Mouse (Mus musculus): ENCODE results near the gene Plekha7. TPM values are rescaled to one million over a fixed set of nuclear protein-coding genes. Genes with fewer than 3 reads are reported as not detected.
"Not testable (repeated sequence)": the region's sequence is repeated elsewhere in the genome, so short reads cannot be mapped to it uniquely, and the experiment has no call there.

The Plekha7 gene
- polyA plus RNA-seq, 1 experiment: 19.3 TPM

DNA sequence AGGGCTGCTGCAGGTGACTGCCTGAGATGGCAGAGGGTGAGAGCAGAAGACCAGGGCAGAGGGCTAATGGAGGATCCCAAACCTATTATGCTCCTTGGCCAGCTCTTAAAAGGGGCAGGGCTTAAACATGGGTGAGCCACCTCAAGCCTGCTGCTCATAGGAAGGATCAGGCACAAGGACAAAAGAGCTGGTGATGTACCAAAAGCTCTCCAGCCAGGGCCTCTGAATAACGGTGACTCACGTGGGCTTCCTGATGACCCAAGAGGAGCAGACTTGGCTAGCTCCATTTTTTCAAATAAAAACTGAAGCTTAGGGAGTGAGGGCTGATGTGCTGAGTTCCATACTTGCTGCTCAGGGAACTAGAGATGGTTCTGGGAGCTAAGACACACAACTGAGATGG, 192.2 kb downstream of the Plekha7 start:
- DNase-seq (ENCODE audit: low read depth, low spot score): no peak
- WGBS: 58% methylated on average over 2 of the region's 2 CpGs

DNA sequence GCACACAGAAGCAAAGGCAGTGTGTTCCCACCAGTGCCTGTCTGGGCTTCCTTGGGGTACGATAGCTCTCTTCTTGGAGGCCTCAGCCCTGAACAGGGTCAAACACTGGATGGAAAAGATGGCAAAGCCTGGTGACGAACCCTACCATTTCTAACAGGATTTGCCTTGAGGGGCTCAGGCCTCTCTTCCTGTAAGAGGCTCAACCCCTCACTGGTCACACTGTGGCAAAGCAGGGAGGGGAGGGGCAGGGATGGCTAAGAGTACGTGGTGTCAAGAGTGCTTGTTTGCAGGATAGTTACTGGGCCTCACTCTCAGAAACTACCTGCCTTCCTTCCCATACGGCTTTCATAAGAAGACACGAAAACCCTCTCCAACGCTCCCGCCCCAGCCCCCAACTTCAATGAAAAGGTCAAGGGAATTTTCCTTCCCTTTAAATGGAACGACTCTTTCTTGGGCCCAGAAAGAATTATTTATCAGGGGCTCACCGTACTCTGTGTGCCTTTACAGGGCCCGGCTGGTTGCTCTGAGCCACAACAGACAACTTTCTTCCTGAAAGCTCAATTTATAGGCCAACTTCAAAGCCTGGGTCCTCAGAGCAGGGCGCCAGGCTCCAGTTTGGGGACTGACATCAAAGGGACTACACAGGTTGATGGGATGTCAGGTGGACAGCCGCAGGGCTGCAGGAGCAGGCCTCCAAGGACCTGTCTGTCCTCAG, 192.8 kb downstream of the Plekha7 start:
- WGBS: 70% methylated on average over 12 of the region's 12 CpGs
- no peak for DNase-seq (ENCODE audit: low read depth, low spot score)

DNA sequence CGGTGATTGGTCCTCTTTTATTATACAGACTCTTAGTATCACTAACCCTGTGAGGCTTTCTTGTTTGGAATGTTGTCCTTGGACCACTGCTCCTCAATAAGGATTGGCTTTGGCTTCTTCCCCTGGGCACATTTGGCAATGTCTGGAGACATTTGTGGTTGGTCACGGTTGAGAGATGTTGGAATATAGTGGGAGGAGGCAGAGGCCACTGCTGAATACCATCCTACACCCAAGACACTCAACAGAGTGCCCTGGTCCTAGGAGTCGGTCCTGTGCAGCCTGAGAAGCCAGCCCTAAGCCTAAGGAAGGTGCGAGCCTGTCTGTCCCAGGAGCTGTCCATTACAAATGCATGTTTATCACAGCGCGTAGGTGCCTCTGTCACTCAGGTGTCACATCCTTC, 196.6 kb downstream of the Plekha7 start:
- 84% methylated on average over 6 of the region's 6 CpGs for WGBS
- no peak for DNase-seq (ENCODE audit: low read depth, low spot score)

DNA sequence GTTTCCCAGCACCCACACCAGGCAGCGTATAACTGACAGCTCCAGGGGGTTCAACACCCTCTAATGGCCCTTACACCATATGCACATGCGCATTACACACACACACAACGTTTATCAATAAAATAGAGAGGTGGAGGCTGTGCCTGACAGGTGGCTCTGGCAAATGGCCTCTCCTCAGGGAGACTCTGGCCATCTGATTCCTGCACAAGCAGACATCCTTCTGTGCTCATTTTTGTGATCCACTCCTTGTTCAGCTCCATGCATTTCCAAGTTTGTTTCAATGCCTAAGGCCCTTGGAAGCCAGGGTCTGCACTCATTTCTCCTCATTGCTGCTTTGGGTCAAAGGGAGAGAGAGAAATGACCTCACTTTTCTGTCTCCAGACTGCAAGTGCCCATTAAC, 197.5 kb downstream of the Plekha7 start:
- 63% methylated on average over 3 of the region's 3 CpGs for WGBS
- no peak for DNase-seq (ENCODE audit: low read depth, low spot score)

- 93% methylated on average over 9 of the region's 9 CpGs for whole genome bisulfite sequencing
- DNase-seq (ENCODE audit: low read depth, low spot score): no peak
Observed at GRCm38 (mm10) chr7:116103091-116103490, 205.1 kb downstream of the Plekha7 start.

DNA sequence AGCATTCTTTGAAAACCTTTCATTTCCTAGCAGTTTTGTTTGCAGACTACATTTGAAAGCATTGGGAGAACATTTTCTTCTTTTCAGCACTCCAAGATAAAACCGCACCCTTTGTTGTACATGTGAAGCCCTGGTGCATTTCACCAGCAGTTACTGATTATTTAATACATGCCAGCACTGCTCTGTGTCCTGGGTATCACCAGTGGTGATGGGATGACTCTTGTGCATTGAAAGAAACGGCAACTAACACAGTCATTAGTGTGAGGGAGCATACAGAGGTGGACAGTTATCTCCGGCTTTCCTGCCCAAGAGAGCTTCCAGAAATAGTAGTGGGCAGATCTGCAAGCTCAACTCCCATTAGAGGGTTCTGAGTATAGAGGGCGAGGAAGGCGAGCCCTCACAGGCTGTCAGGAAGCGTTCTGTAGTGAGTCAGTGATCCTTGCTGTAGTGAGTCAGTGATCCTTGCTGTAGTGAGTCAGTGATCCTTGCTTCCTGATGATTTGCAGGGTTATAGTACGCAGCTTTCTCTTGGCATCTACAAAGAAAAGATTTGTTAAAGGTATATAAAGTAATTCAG, 208.1 kb downstream of the Plekha7 start:
- DNase-seq (ENCODE audit: low read depth, low spot score): no peak
- WGBS: 73% methylated on average over 7 of the region's 7 CpGs

GRCm38 (mm10) chr7:116093466-116093850, 214.7 kb downstream of the Plekha7 start:
- under 1% methylated on average over 19 of the region's 19 CpGs for WGBS
- DNase-seq (ENCODE audit: low read depth, low spot score): peak; percentile 22

DNA sequence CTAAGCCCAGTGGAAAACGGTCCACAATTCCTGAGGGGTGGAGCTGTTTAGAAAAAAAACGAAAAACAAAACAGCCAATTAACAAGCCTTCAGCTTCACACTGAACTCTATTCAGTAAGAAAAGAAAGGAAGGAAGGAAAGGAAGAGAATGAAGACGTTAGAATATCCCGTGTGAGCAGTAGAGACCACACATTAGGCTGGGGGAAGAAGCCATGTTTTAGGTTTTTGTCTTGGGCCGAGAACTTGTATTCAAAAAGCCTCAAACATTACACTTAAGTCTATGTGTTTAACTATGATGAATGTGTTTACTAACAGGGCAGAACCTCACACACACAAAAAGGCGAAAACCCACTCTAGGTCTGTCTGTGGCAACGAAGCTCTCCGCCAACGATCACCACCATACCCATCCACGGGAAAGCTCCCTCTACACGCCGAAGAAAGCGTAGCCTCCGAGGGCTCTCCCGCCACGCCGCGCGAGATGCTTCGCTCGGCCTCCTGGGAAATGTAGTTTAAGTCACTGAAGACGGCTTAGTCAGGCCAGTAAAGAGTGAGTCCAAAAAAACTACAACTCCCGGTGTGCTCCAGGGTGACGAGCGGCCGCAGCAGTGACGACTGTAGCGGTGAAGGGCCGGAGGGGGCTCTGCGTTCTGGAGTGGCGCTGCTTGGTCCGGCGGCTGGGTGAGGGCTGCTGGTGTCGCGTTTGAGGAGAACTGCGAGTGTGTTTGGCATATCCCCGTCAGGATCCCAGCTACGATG, 215.3 kb downstream of the Plekha7 start:
- peak; percentile 94 for DNase-seq (ENCODE audit: low read depth, low spot score)
- WGBS: under 1% methylated on average over 38 of the region's 38 CpGs

DNA sequence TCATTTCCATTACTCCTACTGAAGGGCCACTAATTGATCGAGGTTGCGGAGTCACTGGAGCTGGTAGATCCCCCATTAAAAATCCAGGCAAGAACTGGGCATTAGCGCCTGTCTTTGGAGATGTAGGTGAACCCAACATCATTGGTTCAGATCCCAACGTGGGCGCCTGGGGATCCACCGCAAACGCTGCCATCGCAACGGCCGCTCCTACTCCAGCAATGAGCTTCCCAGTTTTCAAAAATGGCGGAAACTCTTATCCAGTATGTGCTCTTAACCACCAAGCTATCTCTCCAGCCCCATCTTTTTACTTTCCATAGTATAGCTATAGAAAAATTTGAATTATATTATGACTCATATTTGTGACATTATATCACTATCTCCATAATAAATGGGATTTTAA, 223.8 kb downstream of the Plekha7 start, which contains the start of gene Gm4353:
TSS of gene Gm4353 (minus strand) at position 270 of the 400 bp plus-strand sequence.
- WGBS: 95% methylated on average over 11 of the region's 11 CpGs
- not testable (repeated sequence) for DNase-seq (ENCODE audit: low read depth, low spot score)

Other genes starting within 250 kb of the Plekha7 start
- gene Gm4353, start 223.7 kb downstream of the Plekha7 start, polyA plus RNA-seq (2012; rRNA removed): 0.80 and 0.81 TPM in 2 replicates
- 126 and 130 TPM in 2 replicates for gene Rps13, start 25.8 kb upstream of the Plekha7 start, polyA plus RNA-seq (2012; rRNA removed)
- gene Pik3c2a, start 135.1 kb upstream of the Plekha7 start, polyA plus RNA-seq (2012; rRNA removed): 3.5 and 4.5 TPM in 2 replicates
- gene Nucb2, start 196.0 kb upstream of the Plekha7 start, polyA plus RNA-seq (2012; rRNA removed): 2.6 and 2.7 TPM in 2 replicates